Mouse (Mus musculus) lung, postnatal 0 days (tissue): ENCODE results near the gene Cpeb3.

Experiments
- CTCF ChIP-seq: IDR thresholded peaks from 2 replicates; pipeline ENCODE4 v1.5.1; 2016; ENCODE audit warnings: antibody characterized with exemption, mild to moderate bottlenecking
- EP300 ChIP-seq: IDR thresholded peaks from 2 replicates; pipeline ENCODE4 v1.6.1; 2016; ENCODE audit warnings: antibody characterized with exemption, mild to moderate bottlenecking, control low read depth

GRCm38 (mm10) chr19:37211416-37211815, 3.0 kb upstream of the Cpeb3 start:
- TF ChIP-seq EP300 (no peak), CTCF (no peak)
